ENCODE assay signal across 17 mouse cellular contexts in the genomic region with DNA sequence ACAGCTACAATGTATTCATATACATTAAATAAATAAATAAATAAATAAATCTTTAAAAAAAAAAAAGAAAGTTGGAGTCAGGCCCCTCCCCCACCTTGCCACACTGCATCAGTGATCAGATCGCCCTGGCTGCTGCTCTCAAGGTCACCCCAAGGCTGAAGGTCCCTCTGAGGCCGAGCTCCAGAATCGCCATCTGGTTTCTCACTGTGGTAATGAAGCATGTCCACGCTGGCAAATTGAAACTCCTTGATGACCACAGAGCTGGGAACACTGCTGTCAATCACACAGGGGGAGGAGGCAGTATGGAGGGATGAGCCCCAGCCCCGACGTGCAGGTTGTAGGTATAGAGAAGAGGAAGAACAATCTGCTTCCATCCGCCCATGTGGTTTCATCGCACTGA. TPM values are rescaled to one million over a fixed set of nuclear protein-coding genes. Genes with fewer than 3 reads are reported as not detected.
DNase-seq lines count a peak whose midpoint lies in the region; ATAC-seq and TF ChIP-seq lines count a peak whose summit lies in the region.
"Had no signal": no experiment of that assay in that cellular context is flagged by ENCODE, and none has a peak within 500 bp of the region (broad histone marks: within the 10 kb centered on the region; RNA-seq: fewer than 3 reads in every experiment).

No protein-coding gene starts in this region.

- no peak for TF ChIP-seq CTCF in midbrain, postnatal 0 days (IDR thresholded peaks at IDR 0.05)

- no peak overlapping the region for H3K4me3 ChIP-seq in hindbrain, embryonic 11.5 days (ENCODE audit: low read depth, low read length)
- H3K4me3 ChIP-seq in hindbrain, embryonic 16.5 days (ENCODE audit: low read length) = no peak overlapping the region
- no peak overlapping the region for H3K4me3 ChIP-seq in midbrain, postnatal 0 days (ENCODE audit: low read depth, low read length)
- no peak overlapping the region for H3K4me3 ChIP-seq in midbrain, embryonic 11.5 days (ENCODE audit: low read depth, low read length)
- no peak overlapping the region for H3K4me3 ChIP-seq in embryonic facial prominence, embryonic 11.5 days (ENCODE audit: low read depth, low read length)
- H3K4me3 ChIP-seq: liver, embryonic 13.5 days had no signal

- 50% methylated on average over 8 of the region's 8 CpGs for WGBS in hindbrain, embryonic 11.5 days
- WGBS in hindbrain, embryonic 16.5 days = 43% methylated on average over 8 of the region's 8 CpGs
- WGBS in midbrain, postnatal 0 days = 59% methylated on average over 8 of the region's 8 CpGs
- WGBS in midbrain, embryonic 11.5 days = 65% methylated on average over 8 of the region's 8 CpGs
- WGBS in embryonic facial prominence, embryonic 11.5 days = 52% methylated on average over 8 of the region's 8 CpGs

- DNase-seq in adrenal gland, postnatal 14 days = peak; percentile 61
- DNase-seq in adrenal gland, adult 18-20 months (ENCODE audit: low spot score in 2 of 2) = no peak
- peak; percentile 44 for DNase-seq in hindbrain, embryonic 11.5 days (ENCODE audit: low spot score)
- DNase-seq in midbrain, postnatal 0 days (ENCODE audit: low spot score) = peak; percentile 74
- no peak for DNase-seq in midbrain, embryonic 11.5 days (ENCODE audit: low spot score, missing footprints)
- peak; percentile 55 for DNase-seq in embryonic facial prominence, embryonic 11.5 days (ENCODE audit: low spot score)
- no peak for DNase-seq in urinary bladder, postnatal 10 days (ENCODE audit: low spot score)
- DNase-seq: heart, postnatal 14 days; liver, embryonic 13.5 days; right cerebral cortex, adult 18-20 months; thymus, postnatal 14 days had no signal

- no peak overlapping the region for H3K27ac ChIP-seq in hindbrain, embryonic 11.5 days (ENCODE audit: low read depth, low read length)
- no peak overlapping the region for H3K27ac ChIP-seq in hindbrain, embryonic 16.5 days (ENCODE audit: low read depth, low read length)
- no peak overlapping the region for H3K27ac ChIP-seq in midbrain, postnatal 0 days (ENCODE audit: low read depth, low read length)
- no peak overlapping the region for H3K27ac ChIP-seq in midbrain, embryonic 11.5 days (ENCODE audit: low read depth, low read length)
- H3K27ac ChIP-seq in embryonic facial prominence, embryonic 11.5 days (replicated peaks; ENCODE audit: low read depth, low read length) = no peak overlapping the region
- H3K27ac ChIP-seq: liver, embryonic 13.5 days had no signal

- no peaks in the 10 kb centered on the region for H3K27me3 ChIP-seq in hindbrain, embryonic 11.5 days (ENCODE audit: control insufficient read depth, insufficient read depth, low read length)
- H3K27me3 ChIP-seq in hindbrain, embryonic 16.5 days (replicated peaks; ENCODE audit: control insufficient read depth, insufficient read depth, low read length) = no peaks in the 10 kb centered on the region
- H3K27me3 ChIP-seq in midbrain, postnatal 0 days (ENCODE audit: insufficient read depth, low read length) = no peaks in the 10 kb centered on the region
- 0 out of 2 replicates have a peak, but pooled peaks cover 2% of the 10 kb centered on the region for H3K27me3 ChIP-seq in midbrain, embryonic 11.5 days (ENCODE audit: control insufficient read depth, insufficient read depth, low read length)
- H3K27me3 ChIP-seq in embryonic facial prominence, embryonic 11.5 days (ENCODE audit: control insufficient read depth, insufficient read depth, low read length) = no peaks in the 10 kb centered on the region

- no peaks in the 10 kb centered on the region for H3K4me1 ChIP-seq in hindbrain, embryonic 11.5 days (replicated peaks; ENCODE audit: control insufficient read depth, insufficient read depth, low read length)
- H3K4me1 ChIP-seq in hindbrain, embryonic 16.5 days (ENCODE audit: control insufficient read depth, insufficient read depth, low read depth, low read length) = no peaks in the 10 kb centered on the region
- no peaks in the 10 kb centered on the region for H3K4me1 ChIP-seq in midbrain, postnatal 0 days (ENCODE audit: insufficient read depth, low read length)
- no peaks in the 10 kb centered on the region for H3K4me1 ChIP-seq in midbrain, embryonic 11.5 days (ENCODE audit: control insufficient read depth, insufficient read depth, low read length)
- H3K4me1 ChIP-seq in embryonic facial prominence, embryonic 11.5 days (ENCODE audit: control insufficient read depth, insufficient read depth, low read length) = no peaks in the 10 kb centered on the region
- H3K4me1 ChIP-seq: liver, embryonic 13.5 days had no signal

- no peaks in the 10 kb centered on the region for H3K9me3 ChIP-seq in hindbrain, embryonic 11.5 days (ENCODE audit: control insufficient read depth, low read length)
- no peaks in the 10 kb centered on the region for H3K9me3 ChIP-seq in hindbrain, embryonic 16.5 days (ENCODE audit: control insufficient read depth, low read length)
- H3K9me3 ChIP-seq in midbrain, postnatal 0 days (ENCODE audit: low read length) = no peaks in the 10 kb centered on the region
- no peaks in the 10 kb centered on the region for H3K9me3 ChIP-seq in midbrain, embryonic 11.5 days (ENCODE audit: control insufficient read depth, low read length)
- H3K9me3 ChIP-seq in embryonic facial prominence, embryonic 11.5 days (replicated peaks; ENCODE audit: control insufficient read depth, low read length) = no peaks in the 10 kb centered on the region
- H3K9me3 ChIP-seq: liver, embryonic 13.5 days had no signal

- ATAC-seq in hindbrain, embryonic 11.5 days (ENCODE audit: low FRiP score) = 0 out of 2 replicates have a peak, but pooled peaks have one; percentile 38
- ATAC-seq in hindbrain, embryonic 16.5 days = no peak
- no peak for ATAC-seq in midbrain, postnatal 0 days (ENCODE audit: low FRiP score)
- no peak for ATAC-seq in midbrain, embryonic 11.5 days (ENCODE audit: low FRiP score)
- no peak for ATAC-seq in embryonic facial prominence, embryonic 11.5 days (replicated peaks; ENCODE audit: insufficient number of reproducible peaks, low FRiP score, low TSS enrichment, low read depth)
- ATAC-seq: forebrain, embryonic 14.5 days had no signal

- H3K9ac ChIP-seq in hindbrain, embryonic 11.5 days (ENCODE audit: low read depth, low read length) = no peak overlapping the region
- no peak overlapping the region for H3K9ac ChIP-seq in hindbrain, embryonic 16.5 days (ENCODE audit: low read depth, low read length)
- H3K9ac ChIP-seq in midbrain, postnatal 0 days (replicated peaks; ENCODE audit: low read length, poor library complexity, severe bottlenecking) = no peak overlapping the region
- H3K9ac ChIP-seq in midbrain, embryonic 11.5 days (ENCODE audit: low read length) = no peak overlapping the region
- no peak overlapping the region for H3K9ac ChIP-seq in embryonic facial prominence, embryonic 11.5 days (replicated peaks; ENCODE audit: low read length)
- H3K9ac ChIP-seq: liver, embryonic 13.5 days had no signal

- H3K4me2 ChIP-seq in hindbrain, embryonic 11.5 days (replicated peaks; ENCODE audit: low read depth, low read length) = no peak overlapping the region
- no peak overlapping the region for H3K4me2 ChIP-seq in hindbrain, embryonic 16.5 days (ENCODE audit: low read length)
- H3K4me2 ChIP-seq in midbrain, postnatal 0 days (ENCODE audit: low read depth, low read length, poor library complexity, severe bottlenecking) = no peak overlapping the region
- H3K4me2 ChIP-seq in midbrain, embryonic 11.5 days = no peak overlapping the region
- no peak overlapping the region for H3K4me2 ChIP-seq in embryonic facial prominence, embryonic 11.5 days (ENCODE audit: low read depth, low read length)
- H3K4me2 ChIP-seq: liver, embryonic 13.5 days had no signal

- no peaks in the 10 kb centered on the region for H3K36me3 ChIP-seq in hindbrain, embryonic 11.5 days (ENCODE audit: control insufficient read depth, insufficient read depth, low read length)
- no peaks in the 10 kb centered on the region for H3K36me3 ChIP-seq in hindbrain, embryonic 16.5 days (ENCODE audit: control insufficient read depth, insufficient read depth, low read length)
- no peaks in the 10 kb centered on the region for H3K36me3 ChIP-seq in midbrain, postnatal 0 days (ENCODE audit: insufficient read depth, low read length)
- H3K36me3 ChIP-seq in midbrain, embryonic 11.5 days (ENCODE audit: control insufficient read depth, insufficient read depth, low read length) = no peaks in the 10 kb centered on the region
- no peaks in the 10 kb centered on the region for H3K36me3 ChIP-seq in embryonic facial prominence, embryonic 11.5 days (replicated peaks; ENCODE audit: control insufficient read depth, insufficient read depth, low read depth, low read length)
- H3K36me3 ChIP-seq: liver, embryonic 13.5 days had no signal

RNA-seq across cellular contexts. Expression of a gene that starts 13.0 kb away (rescaled TPM):
- 35.3 and 61.4 TPM in 2 replicates for total RNA-seq in adrenal gland, postnatal 14 days (2021)
- 10 to 100 TPM; 30.7 to 34.2 TPM for total RNA-seq in adrenal gland, adult 18-20 months (2021)
- 2.7 and 3.0 TPM in 2 replicates for polyA plus RNA-seq in hindbrain, embryonic 11.5 days (2014; fragmentation: Nextera tagmentation; extraction: Ambion mirVana)
- polyA plus RNA-seq in hindbrain, embryonic 16.5 days (2015; fragmentation: Nextera tagmentation; extraction: Ambion mirVana) = 2.6 and 4.2 TPM in 2 replicates
- total RNA-seq in midbrain, postnatal 0 days (2014; rRNA removed) = 7.6 and 8.3 TPM in 2 replicates
- polyA plus RNA-seq in midbrain, postnatal 0 days (2015; fragmentation: Nextera tagmentation; extraction: Ambion mirVana) = 2.8 and 4.1 TPM in 2 replicates
- polyA plus RNA-seq in midbrain, embryonic 11.5 days (2014; fragmentation: Nextera tagmentation; extraction: Ambion mirVana) = 1.3 and 2.0 TPM in 2 replicates
- 1.8 and 1.9 TPM in 2 replicates for polyA plus RNA-seq in embryonic facial prominence, embryonic 11.5 days (2014; fragmentation: Nextera tagmentation; extraction: Ambion mirVana)

RNA-seq across cellular contexts. Expression of a gene that starts 15.3 kb away (rescaled TPM):
- 0.19 TPM in 2 replicates for total RNA-seq in adrenal gland, postnatal 14 days (2021)
- total RNA-seq in adrenal gland, adult 18-20 months (2021) = 1 to 10 TPM in 1 of 2 experiments, under 1 TPM in 1; 0.26 to 1.2 TPM
- 0.19 and 0.50 TPM in 2 replicates for polyA plus RNA-seq in hindbrain, embryonic 11.5 days (2014; fragmentation: Nextera tagmentation; extraction: Ambion mirVana)
- polyA plus RNA-seq in hindbrain, embryonic 16.5 days (2015; fragmentation: Nextera tagmentation; extraction: Ambion mirVana) = 2.5 TPM in 2 replicates
- total RNA-seq in midbrain, postnatal 0 days (2014; rRNA removed) = 3.2 and 10.8 TPM in 2 replicates
- 3.9 and 4.5 TPM in 2 replicates for polyA plus RNA-seq in midbrain, postnatal 0 days (2015; fragmentation: Nextera tagmentation; extraction: Ambion mirVana)
- 0.10 and 0.55 TPM in 2 replicates for polyA plus RNA-seq in midbrain, embryonic 11.5 days (2014; fragmentation: Nextera tagmentation; extraction: Ambion mirVana)
- polyA plus RNA-seq in embryonic facial prominence, embryonic 11.5 days (2014; fragmentation: Nextera tagmentation; extraction: Ambion mirVana) = 0.18 and 0.48 TPM in 2 replicates
- total RNA-seq: common myeloid progenitor, adult 5-6 weeks; neutrophil, adult 5-6 weeks had no signal
- polyA plus RNA-seq: intestine, embryonic 14.5 days; liver, embryonic 13.5 days had no signal

RNA-seq across cellular contexts. Expression of a gene that starts 15.7 kb away (rescaled TPM):
- 2.4 and 5.0 TPM in 2 replicates for total RNA-seq in adrenal gland, postnatal 14 days (2021)
- 1 to 10 TPM; 1.1 to 2.6 TPM for total RNA-seq in adrenal gland, adult 18-20 months (2021)
- polyA plus RNA-seq in hindbrain, embryonic 11.5 days (2014; fragmentation: Nextera tagmentation; extraction: Ambion mirVana) = 0.91 and 0.93 TPM in 2 replicates
- polyA plus RNA-seq in hindbrain, embryonic 16.5 days (2015; fragmentation: Nextera tagmentation; extraction: Ambion mirVana) = 5.6 and 8.3 TPM in 2 replicates
- total RNA-seq in midbrain, postnatal 0 days (2014; rRNA removed) = 3.9 and 5.9 TPM in 2 replicates
- polyA plus RNA-seq in midbrain, postnatal 0 days (2015; fragmentation: Nextera tagmentation; extraction: Ambion mirVana) = 10.6 and 11.0 TPM in 2 replicates
- 0.23 and 0.47 TPM in 2 replicates for polyA plus RNA-seq in midbrain, embryonic 11.5 days (2014; fragmentation: Nextera tagmentation; extraction: Ambion mirVana)
- 1.1 and 2.0 TPM in 2 replicates for polyA plus RNA-seq in embryonic facial prominence, embryonic 11.5 days (2014; fragmentation: Nextera tagmentation; extraction: Ambion mirVana)
- total RNA-seq: common myeloid progenitor, adult 5-6 weeks; heart, postnatal 14 days; megakaryocyte progenitor cell, adult 5-6 weeks had no signal

RNA-seq across cellular contexts. Expression of a gene that starts 35.3 kb away (rescaled TPM):
- 5.3 and 6.2 TPM in 2 replicates for total RNA-seq in adrenal gland, postnatal 14 days (2021)
- 1 to 10 TPM; 1.2 to 1.5 TPM for total RNA-seq in adrenal gland, adult 18-20 months (2021)
- 0.59 and 1.2 TPM in 2 replicates for polyA plus RNA-seq in hindbrain, embryonic 11.5 days (2014; fragmentation: Nextera tagmentation; extraction: Ambion mirVana)
- polyA plus RNA-seq in hindbrain, embryonic 16.5 days (2015; fragmentation: Nextera tagmentation; extraction: Ambion mirVana) = 0.44 and 0.54 TPM in 2 replicates
- total RNA-seq in midbrain, postnatal 0 days (2014; rRNA removed) = 1.6 TPM in 1 of 2 replicates, not detected in the other
- polyA plus RNA-seq in midbrain, postnatal 0 days (2015; fragmentation: Nextera tagmentation; extraction: Ambion mirVana) = 0.21 and 0.26 TPM in 2 replicates
- 0.37 and 0.83 TPM in 2 replicates for polyA plus RNA-seq in midbrain, embryonic 11.5 days (2014; fragmentation: Nextera tagmentation; extraction: Ambion mirVana)
- 1.1 and 1.2 TPM in 2 replicates for polyA plus RNA-seq in embryonic facial prominence, embryonic 11.5 days (2014; fragmentation: Nextera tagmentation; extraction: Ambion mirVana)

RNA-seq across cellular contexts. Expression of a gene that starts 50.0 kb away (rescaled TPM):
- 48.7 and 55.0 TPM in 2 replicates for total RNA-seq in adrenal gland, postnatal 14 days (2021)
- 10 to 100 TPM; 55.5 to 61.6 TPM for total RNA-seq in adrenal gland, adult 18-20 months (2021)
- polyA plus RNA-seq in hindbrain, embryonic 11.5 days (2014; fragmentation: Nextera tagmentation; extraction: Ambion mirVana) = 80.7 and 82.8 TPM in 2 replicates
- 121 and 130 TPM in 2 replicates for polyA plus RNA-seq in hindbrain, embryonic 16.5 days (2015; fragmentation: Nextera tagmentation; extraction: Ambion mirVana)
- 129 and 130 TPM in 2 replicates for total RNA-seq in midbrain, postnatal 0 days (2014; rRNA removed)
- 138 and 143 TPM in 2 replicates for polyA plus RNA-seq in midbrain, postnatal 0 days (2015; fragmentation: Nextera tagmentation; extraction: Ambion mirVana)
- 71.2 and 82.0 TPM in 2 replicates for polyA plus RNA-seq in midbrain, embryonic 11.5 days (2014; fragmentation: Nextera tagmentation; extraction: Ambion mirVana)
- polyA plus RNA-seq in embryonic facial prominence, embryonic 11.5 days (2014; fragmentation: Nextera tagmentation; extraction: Ambion mirVana) = 82.0 and 87.9 TPM in 2 replicates

Comparison
In these comparisons a context has a peak if more than half of its experiments do, and no peak if none do; other contexts are left out.
1. DNase-seq: peak in adrenal gland, postnatal 14 days (single experiment), hindbrain, embryonic 11.5 days (single experiment), midbrain, postnatal 0 days (single experiment) and embryonic facial prominence, embryonic 11.5 days (single experiment); none in adrenal gland, adult 18-20 months (0 of 2), midbrain, embryonic 11.5 days (single experiment) and urinary bladder, postnatal 10 days (single experiment).